Mouse (Mus musculus): ENCODE results near the gene Neu1.
A peak's percentile ranks its signal among the peaks of the same experiment; 100 is the strongest.

The Neu1 gene

GRCm38 (mm10) chr17:34902895-34903294 is 28.2 kb upstream of the Neu1 start:
- no peak for DNase-seq

- no peak for DNase-seq
Observed at GRCm38 (mm10) chr17:34910982-34911381, 20.1 kb upstream of the Neu1 start.

GRCm38 (mm10) chr17:34911945-34912351 is 19.1 kb upstream of the Neu1 start:
- peak; percentile 85 for DNase-seq

GRCm38 (mm10) chr17:34913930-34914665 is 17.0 kb upstream of the Neu1 start, which contains the start of gene Slc44a4:
Gene Slc44a4 (plus strand): TSS chr17:34914466.
- DNase-seq, result no peak

- peak; percentile 38 for DNase-seq
Observed at GRCm38 (mm10) chr17:34915410-34915831, 15.6 kb upstream of the Neu1 start.

GRCm38 (mm10) chr17:34916316-34916715 is 14.7 kb upstream of the Neu1 start:
- no peak for DNase-seq

DNA sequence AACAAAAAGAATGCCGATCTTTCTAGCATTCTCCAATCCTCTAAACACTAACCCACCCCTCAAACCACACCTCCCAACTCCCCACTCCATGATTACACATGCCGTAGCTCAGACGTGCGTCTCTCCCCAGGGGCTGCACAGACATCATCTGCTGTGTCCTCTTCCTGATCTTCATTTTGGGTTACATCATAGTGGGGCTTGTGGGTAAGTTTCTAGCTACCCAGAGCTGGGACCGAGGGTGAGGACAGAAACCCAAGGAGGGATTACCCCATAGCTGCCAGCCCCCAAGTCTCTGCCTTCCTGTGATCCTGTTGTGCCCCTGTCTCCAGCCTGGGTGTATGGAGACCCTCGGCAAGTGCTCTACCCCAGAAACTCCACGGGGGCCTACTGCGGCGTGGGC is 13.9 kb upstream of the Neu1 start:
- DNase-seq, result no peak

DNA sequence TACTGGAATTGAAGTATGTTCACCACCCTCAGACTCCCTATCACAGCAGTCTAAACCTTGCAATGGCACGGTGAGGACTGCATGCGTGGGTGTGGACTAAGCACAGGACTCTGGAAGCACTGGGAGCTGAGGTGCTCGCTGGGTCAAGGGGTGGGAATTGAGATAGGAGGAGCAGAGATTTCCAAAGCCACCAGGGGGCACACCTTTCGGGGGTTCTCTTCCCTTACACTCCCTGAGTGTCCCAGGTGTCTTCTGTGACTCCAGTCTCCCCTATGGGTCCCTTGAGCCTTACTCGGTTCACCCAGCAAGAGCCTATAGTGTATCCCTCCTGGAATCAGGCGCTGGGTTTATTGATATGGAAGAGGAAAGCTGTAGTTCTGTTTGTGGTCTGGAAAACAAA is 8.1 kb upstream of the Neu1 start:
- no peak for DNase-seq

DNA sequence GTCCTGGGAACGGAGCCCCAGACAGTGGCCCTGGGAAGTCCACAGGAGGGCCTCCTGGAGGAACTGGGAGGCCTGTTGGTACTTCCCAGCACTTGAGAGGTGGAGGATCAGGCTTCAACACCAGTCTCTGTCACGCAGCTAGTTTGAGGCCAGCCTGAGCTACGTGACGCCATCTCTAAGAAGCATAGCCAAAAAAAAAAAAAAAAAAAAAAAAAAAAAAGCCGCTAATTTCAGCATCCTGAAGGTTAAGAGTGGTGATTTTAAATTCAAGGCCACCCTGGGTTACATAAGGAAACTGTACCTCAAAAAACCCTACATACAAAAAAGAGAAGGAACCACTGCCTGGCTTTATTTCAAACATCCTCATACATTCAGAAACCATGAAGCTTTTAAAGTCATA is 6.8 kb upstream of the Neu1 start:
- DNase-seq, result no peak

DNA sequence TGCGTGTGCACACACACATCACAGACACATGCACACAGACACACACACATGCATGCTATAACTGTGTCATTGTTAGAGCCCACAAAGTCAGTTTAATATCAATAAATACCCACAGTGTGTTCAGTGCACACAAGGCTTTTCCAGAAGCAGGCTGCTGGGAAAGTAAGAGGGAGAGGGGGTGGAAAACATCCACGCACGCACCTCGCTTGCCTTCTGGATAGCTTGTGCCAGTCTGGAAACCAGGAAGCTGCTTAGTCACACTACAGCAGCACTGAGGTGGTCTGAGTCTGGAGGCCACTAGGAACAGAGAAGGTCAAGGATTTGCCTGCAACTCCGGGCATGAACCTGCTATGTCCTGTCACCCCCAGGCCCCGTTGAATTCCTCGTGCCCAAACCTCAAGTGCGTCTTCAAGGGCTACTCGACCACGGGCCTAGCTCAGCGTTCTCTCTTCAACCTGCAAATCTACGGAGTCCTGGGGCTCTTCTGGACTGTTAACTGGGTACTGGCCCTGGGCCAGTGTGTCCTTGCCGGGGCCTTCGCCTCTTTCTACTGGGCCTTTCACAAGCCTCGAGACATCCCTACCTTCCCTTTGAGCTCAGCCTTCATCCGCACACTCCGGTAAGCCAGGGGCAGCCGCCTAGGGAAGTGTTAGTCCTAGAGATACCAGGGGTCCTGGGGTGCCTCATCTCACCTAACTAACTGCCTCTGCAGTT is 3.6 kb upstream of the Neu1 start:
- no peak for DNase-seq

- no peak for DNase-seq
Observed at GRCm38 (mm10) chr17:34928841-34929240, 2.2 kb upstream of the Neu1 start.

- DNase-seq, result no peak
Observed at GRCm38 (mm10) chr17:34931735-34932098, 664 bp downstream of the Neu1 start.

DNA sequence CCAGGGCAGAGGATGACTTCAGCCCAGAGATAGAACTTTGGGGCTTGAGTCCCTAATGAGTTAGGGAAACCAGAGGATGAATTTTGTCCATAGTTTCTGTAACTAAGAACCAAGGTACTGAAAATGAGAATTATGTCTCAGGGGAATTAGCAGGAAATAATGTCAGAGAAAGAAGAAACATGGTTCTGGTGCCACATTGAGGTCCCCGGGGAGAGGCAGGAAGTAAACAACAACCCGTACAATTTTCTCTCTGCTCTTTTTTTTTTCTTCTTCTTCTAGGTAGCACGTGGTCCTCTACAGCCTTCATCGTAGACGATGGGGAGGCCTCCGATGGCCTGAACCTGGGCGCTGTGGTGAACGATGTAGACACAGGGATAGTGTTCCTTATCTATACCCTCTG is 1.2 kb downstream of the Neu1 start:
- DNase-seq, result no peak

GRCm38 (mm10) chr17:34934031-34934430 is 3.0 kb downstream of the Neu1 start:
- DNase-seq, result no peak

GRCm38 (mm10) chr17:34934830-34935229 is 3.8 kb downstream of the Neu1 start:
- no peak for DNase-seq

DNA sequence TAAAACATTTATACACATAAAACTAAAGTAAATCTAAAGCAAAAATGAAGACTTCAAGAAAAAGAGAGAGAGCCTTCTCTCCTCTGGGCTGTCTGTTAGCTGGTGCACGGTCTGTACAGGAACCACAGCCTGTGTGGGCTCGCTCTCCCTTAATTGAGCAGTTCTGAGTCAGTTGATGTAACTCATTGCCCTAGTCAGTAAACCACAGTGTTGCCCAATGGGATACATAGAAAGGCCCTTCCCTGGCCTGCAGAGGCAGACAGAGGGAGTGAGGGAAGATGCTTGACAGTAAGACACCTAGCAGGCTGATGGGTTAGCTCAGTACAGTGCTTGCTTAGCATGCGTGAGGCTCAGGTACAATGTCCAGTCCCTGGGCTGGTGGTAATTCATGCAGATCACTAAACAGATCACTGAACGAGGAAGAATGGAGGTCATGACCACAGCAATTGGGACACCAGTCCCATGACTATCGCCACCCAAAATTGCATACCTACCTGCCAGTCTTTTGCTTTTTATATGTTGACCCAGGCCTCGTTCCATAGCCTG is 7.0 kb downstream of the Neu1 start:
- DNase-seq, result no peak

- peak; percentile 38 for DNase-seq
Observed at GRCm38 (mm10) chr17:34941344-34942041, 10.4 kb downstream of the Neu1 start.

GRCm38 (mm10) chr17:34943128-34943815 is 12.2 kb downstream of the Neu1 start:
- DNase-seq, result no peak

GRCm38 (mm10) chr17:34944362-34944761 is 13.3 kb downstream of the Neu1 start:
- DNase-seq, result no peak

DNA sequence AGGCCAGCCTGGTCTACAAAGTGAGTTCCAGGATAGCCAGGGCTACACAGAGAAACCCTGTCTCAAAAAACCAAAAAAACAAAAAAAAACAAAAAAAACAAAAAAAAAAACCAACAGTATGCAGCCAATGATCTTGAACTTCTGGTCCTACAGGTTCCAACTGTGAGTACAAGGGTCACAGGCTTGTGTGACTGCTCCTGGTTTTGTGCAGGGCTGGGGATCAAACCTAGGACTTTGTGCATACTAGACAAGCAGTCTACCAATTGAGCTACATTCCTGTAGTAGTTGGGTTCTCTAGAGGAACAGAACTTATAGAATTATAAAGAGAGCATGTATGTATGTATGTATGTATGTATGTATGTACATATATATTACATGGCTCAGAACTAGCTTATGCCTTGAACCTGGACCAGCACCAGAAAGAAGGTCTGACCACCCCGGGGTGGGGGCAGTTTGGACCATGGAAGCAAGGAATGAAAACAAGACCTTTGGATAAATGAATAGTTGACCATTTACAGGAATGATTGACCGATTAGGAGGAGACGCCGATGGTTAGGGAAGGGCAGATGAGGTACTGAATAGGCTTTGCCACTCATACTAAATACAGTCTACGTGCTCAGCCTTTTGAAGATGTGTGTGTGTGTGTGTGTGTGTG is 15.6 kb downstream of the Neu1 start:
- DNase-seq, result no peak

GRCm38 (mm10) chr17:34947606-34948005 is 16.6 kb downstream of the Neu1 start:
- peak; percentile 48 for DNase-seq
